Comparison of ENCODE assay signal across 8 mouse cellular contexts in genomic region chr12:118299956-118300355, GRCm38 (mm10). TPM values are rescaled to one million over a fixed set of nuclear protein-coding genes. Genes with fewer than 3 reads are reported as not detected.
DNase-seq lines count a peak whose midpoint lies in the region; ATAC-seq lines count a peak whose summit lies in the region.

No protein-coding gene starts in this region.

- peak overlapping the region; percentile 48 for H3K4me2 ChIP-seq in forebrain, embryonic 14.5 days (ENCODE audit: low read length)
- peak overlapping the region; percentile 57 for H3K4me2 ChIP-seq in hindbrain, embryonic 15.5 days
- peak overlapping the region; percentile 73 for H3K4me2 ChIP-seq in liver, embryonic 11.5 days
- peak overlapping the region; percentile 77 for H3K4me2 ChIP-seq in neural tube, embryonic 12.5 days (replicated peaks)

- H3K27me3 ChIP-seq in megakaryocyte, embryonic 14.5 days (replicated peaks) = no peaks in the 10 kb centered on the region
- no peaks in the 10 kb centered on the region for H3K27me3 ChIP-seq in forebrain, embryonic 14.5 days (replicated peaks; ENCODE audit: control insufficient read depth, insufficient read depth, low read length)
- no peaks in the 10 kb centered on the region for H3K27me3 ChIP-seq in hindbrain, embryonic 15.5 days
- H3K27me3 ChIP-seq in liver, embryonic 11.5 days (replicated peaks; ENCODE audit: control insufficient read depth, insufficient read depth, low read length) = no peaks in the 10 kb centered on the region
- no peaks in the 10 kb centered on the region for H3K27me3 ChIP-seq in neural tube, embryonic 12.5 days (replicated peaks)

- WGBS in forebrain, embryonic 14.5 days = 24% methylated on average over 6 of the region's 6 CpGs
- WGBS in hindbrain, embryonic 15.5 days = 24% methylated on average over 6 of the region's 6 CpGs
- 38% methylated on average over 6 of the region's 6 CpGs for WGBS in liver, embryonic 11.5 days
- WGBS in neural tube, embryonic 12.5 days = 38% methylated on average over 6 of the region's 6 CpGs

- H3K9me3 ChIP-seq in megakaryocyte, embryonic 14.5 days = no peaks in the 10 kb centered on the region
- H3K9me3 ChIP-seq in forebrain, embryonic 14.5 days (replicated peaks; ENCODE audit: control insufficient read depth, low read length) = no peaks in the 10 kb centered on the region
- H3K9me3 ChIP-seq in hindbrain, embryonic 15.5 days = no peaks in the 10 kb centered on the region
- H3K9me3 ChIP-seq in liver, embryonic 11.5 days (ENCODE audit: control insufficient read depth, low read length) = no peaks in the 10 kb centered on the region
- H3K9me3 ChIP-seq in neural tube, embryonic 12.5 days = no peaks in the 10 kb centered on the region

- peaks cover 51% of the 10 kb centered on the region for H3K4me1 ChIP-seq in megakaryocyte, embryonic 14.5 days
- H3K4me1 ChIP-seq in brown adipose tissue, adult 24 weeks (ENCODE audit: control insufficient read depth, insufficient read depth, insufficient read length, low read length) = no peaks in the 10 kb centered on the region
- H3K4me1 ChIP-seq in forebrain, embryonic 14.5 days (ENCODE audit: control insufficient read depth, insufficient read depth, low read length) = peaks cover 26% of the 10 kb centered on the region
- peaks cover 42% of the 10 kb centered on the region for H3K4me1 ChIP-seq in hindbrain, embryonic 15.5 days (replicated peaks)
- peaks cover 42% of the 10 kb centered on the region for H3K4me1 ChIP-seq in liver, embryonic 11.5 days (replicated peaks; ENCODE audit: control insufficient read depth, insufficient read depth, low read length)
- H3K4me1 ChIP-seq in neural tube, embryonic 12.5 days = peaks cover 28% of the 10 kb centered on the region

- H3K36me3 ChIP-seq in megakaryocyte, embryonic 14.5 days (replicated peaks; ENCODE audit: low read length) = peaks cover 18% of the 10 kb centered on the region
- H3K36me3 ChIP-seq in forebrain, embryonic 14.5 days (ENCODE audit: control insufficient read depth, insufficient read depth, low read length) = 0 out of 2 replicates have a peak, but pooled peaks cover 6% of the 10 kb centered on the region
- no peaks in the 10 kb centered on the region for H3K36me3 ChIP-seq in hindbrain, embryonic 15.5 days
- H3K36me3 ChIP-seq in liver, embryonic 11.5 days (ENCODE audit: control insufficient read depth, insufficient read depth, low read length) = no peaks in the 10 kb centered on the region
- 0 out of 2 replicates have a peak, but pooled peaks cover 4% of the 10 kb centered on the region for H3K36me3 ChIP-seq in neural tube, embryonic 12.5 days

- H3K27ac ChIP-seq in brown adipose tissue, adult 24 weeks (replicated peaks; ENCODE audit: low read depth, low read length) = no peak overlapping the region
- H3K27ac ChIP-seq in forebrain, embryonic 14.5 days (ENCODE audit: low read depth, low read length) = no peak overlapping the region
- H3K27ac ChIP-seq in hindbrain, embryonic 15.5 days (replicated peaks) = no peak overlapping the region
- no peak overlapping the region for H3K27ac ChIP-seq in liver, embryonic 11.5 days (ENCODE audit: low read depth, low read length)
- no peak overlapping the region for H3K27ac ChIP-seq in neural tube, embryonic 12.5 days

- no peak overlapping the region for H3K9ac ChIP-seq in forebrain, embryonic 14.5 days (ENCODE audit: low read length)
- H3K9ac ChIP-seq in hindbrain, embryonic 15.5 days = no peak overlapping the region
- H3K9ac ChIP-seq in liver, embryonic 11.5 days (ENCODE audit: low read depth, low read length) = no peak overlapping the region
- H3K9ac ChIP-seq in neural tube, embryonic 12.5 days = no peak overlapping the region

- H3K4me3 ChIP-seq in megakaryocyte, embryonic 14.5 days (replicated peaks) = peak overlapping the region; percentile 98
- peak overlapping the region; percentile 8; the same call in 1 of the 2 replicates for H3K4me3 ChIP-seq in brown adipose tissue, adult 24 weeks (ENCODE audit: insufficient read depth, low read depth, low read length)
- H3K4me3 ChIP-seq in forebrain, embryonic 14.5 days (ENCODE audit: low read depth, low read length) = peak overlapping the region; percentile 87
- H3K4me3 ChIP-seq in hindbrain, embryonic 15.5 days = peak overlapping the region; percentile 85
- H3K4me3 ChIP-seq in liver, embryonic 11.5 days (ENCODE audit: low read depth, low read length) = peak overlapping the region; percentile 82; the same call in 1 of the 2 replicates
- no peak overlapping the region for H3K4me3 ChIP-seq in neural tube, embryonic 12.5 days

- no peak for ATAC-seq in megakaryocyte, adult 5-6 weeks (ENCODE audit: poor library complexity, severe bottlenecking)
- no peak for ATAC-seq in forebrain, embryonic 14.5 days
- ATAC-seq in hindbrain, embryonic 15.5 days (ENCODE audit: low FRiP score, low read depth) = no peak
- ATAC-seq in liver, embryonic 11.5 days (replicated peaks; ENCODE audit: low FRiP score) = no peak
- ATAC-seq in neural tube, embryonic 12.5 days (ENCODE audit: low FRiP score, low read depth) = no peak

- DNase-seq in forebrain, embryonic 14.5 days (ENCODE audit: low spot score) = peak; percentile 51
- no peak for DNase-seq in liver, embryonic 11.5 days (ENCODE audit: low spot score)
- no peak for DNase-seq in urinary bladder, postnatal 4 days (ENCODE audit: low spot score in 2 of 2)

RNA-seq across cellular contexts. Expression of gene Sp4, which starts 1.3 kb away (rescaled TPM):
- 2.6 TPM in 1 of 2 replicates, not detected in the other for polyA plus RNA-seq in megakaryocyte, embryonic 14.5 days (2012; ENCODE audit: insufficient read depth, low replicate concordance)
- 17.3 and 18.9 TPM in 2 replicates for total RNA-seq in megakaryocyte, adult 5-6 weeks (2015)
- 13.7 and 16.7 TPM in 2 replicates for total RNA-seq in megakaryocyte, adult 5-6 weeks (2017)
- polyA plus RNA-seq in brown adipose tissue, adult 24 weeks (2012; ENCODE audit: insufficient read depth, insufficient read length, missing spikeins) = 2.1 and 2.3 TPM in 2 replicates
- polyA plus RNA-seq in forebrain, embryonic 14.5 days (2014; fragmentation: Nextera tagmentation; extraction: Ambion mirVana) = 27.6 and 28.9 TPM in 2 replicates
- polyA plus RNA-seq in hindbrain, embryonic 15.5 days (2015; fragmentation: Nextera tagmentation; extraction: Ambion mirVana) = 19.2 and 20.7 TPM in 2 replicates
- 9.8 and 10.5 TPM in 2 replicates for polyA plus RNA-seq in liver, embryonic 11.5 days (2014; fragmentation: Nextera tagmentation; extraction: Ambion mirVana)
- polyA plus RNA-seq in neural tube, embryonic 12.5 days (2016; fragmentation: Nextera tagmentation; extraction: Ambion mirVana) = 15.6 and 18.0 TPM in 2 replicates
